Mouse (Mus musculus) bone marrow, adult 2 months (tissue): ENCODE data around the gene Farp1.

ENCODE experiments used
- CTCF ChIP-seq: fragments of 200-500 bp; IDR thresholded peaks from 2 replicates; pipeline ENCODE4 v1.5.1; 2011; ENCODE audit warnings: low read length, control low read depth; ENCODE audit not compliant: control insufficient read depth, insufficient read depth
- POLR2A ChIP-seq: fragments of 200-500 bp; IDR thresholded peaks from 2 replicates; pipeline ENCODE4 v1.6.1; 2011; ENCODE audit warnings: low read depth, mild to moderate bottlenecking, control low read depth, low read length, borderline replicate concordance; ENCODE audit not compliant: control insufficient read depth

- TF ChIP-seq CTCF (no peak), POLR2A (no peak)
Measured at GRCm38 (mm10) chr14:121184351-121184750, 149.4 kb downstream of the Farp1 start.
